Mouse (Mus musculus) activated CD4-positive, CD25-positive, alpha-beta regulatory T cell, adult 4 months (primary cell): ENCODE data around the gene Gm48552. TPM values are rescaled to one million over a fixed set of nuclear protein-coding genes. Genes with fewer than 3 reads are reported as not detected.
A peak's percentile ranks its signal among the peaks of the same experiment; 100 is the strongest.

ENCODE experiments used
- ATAC-seq: one replicate; pipeline ENCODE4 v1.8.0; 2017
- polyA plus RNA-seq, 2 experiments: library from polyadenylated mRNA; unstranded; fragments of 100-300 nt; shearing (Covaris generic); gene quantifications; one replicate each; pipeline ENCODE4 v1.2.1; 2017

The Gm48552 gene
- polyA plus RNA-seq, 2 experiments from 2014 or later = 1.4 TPM; not detected in 1

DNA sequence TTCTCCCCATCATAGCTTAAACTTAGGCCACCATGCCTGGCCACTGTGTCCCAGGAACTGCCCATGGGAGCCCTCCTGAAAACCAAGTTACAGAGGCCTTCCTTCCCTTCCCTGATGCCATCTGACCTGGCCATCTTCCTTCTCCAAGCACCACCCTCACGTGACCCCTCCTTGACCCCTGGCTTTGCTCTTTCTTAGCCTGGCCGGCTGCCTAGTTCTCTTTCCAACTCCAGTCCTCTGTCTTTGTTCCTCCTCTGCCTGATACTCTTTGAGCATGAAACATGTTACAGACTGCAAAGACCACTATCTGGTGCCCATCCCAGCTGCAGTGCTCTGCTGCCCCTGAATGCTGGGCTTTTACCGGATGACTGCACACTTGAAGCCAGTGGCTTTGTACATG, 568 bp downstream of the Gm48552 start:
- no peak for ATAC-seq

DNA sequence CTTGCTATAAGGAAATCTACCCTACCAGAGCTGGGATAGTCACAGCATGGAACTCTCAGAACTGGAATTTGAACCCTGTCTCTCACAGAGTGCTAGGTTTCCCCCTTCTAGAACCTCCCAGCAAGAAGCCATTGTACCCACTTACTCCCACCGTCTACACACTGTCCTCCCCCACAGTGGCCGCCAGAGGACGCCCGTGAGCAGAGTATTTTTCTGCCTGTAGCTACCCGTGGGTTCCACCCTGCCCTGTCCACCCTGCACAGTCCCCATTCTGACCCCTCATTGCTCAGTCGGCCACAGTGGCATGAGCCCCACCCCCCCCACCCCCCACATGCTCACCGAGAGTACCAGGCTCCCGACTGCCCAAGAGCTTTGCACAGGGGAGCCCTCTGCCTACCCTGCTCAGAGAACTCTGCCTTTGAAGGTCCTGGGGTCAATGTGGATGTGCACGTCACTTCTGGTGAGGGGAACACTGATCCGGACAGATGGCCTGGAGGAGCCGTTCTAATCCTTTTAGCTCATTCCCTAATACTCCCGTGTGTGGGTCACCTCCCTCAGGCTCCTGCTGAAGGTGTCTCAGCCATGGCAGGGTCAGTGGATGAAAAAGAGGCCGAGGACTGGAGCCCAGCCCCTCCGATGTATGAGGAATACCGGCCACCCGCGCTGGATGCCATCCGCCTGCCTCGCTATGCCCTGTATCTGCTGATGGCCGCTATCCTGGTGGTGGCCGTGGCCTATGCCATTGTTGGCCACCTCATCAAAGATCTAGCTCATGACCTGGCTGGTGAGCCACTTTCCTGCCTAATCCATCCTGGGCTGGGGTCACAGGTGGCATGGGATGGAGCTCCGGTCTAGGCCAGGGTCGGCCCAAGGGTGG, 1.2 kb downstream of the Gm48552 start:
- ATAC-seq = peak; percentile 63

DNA sequence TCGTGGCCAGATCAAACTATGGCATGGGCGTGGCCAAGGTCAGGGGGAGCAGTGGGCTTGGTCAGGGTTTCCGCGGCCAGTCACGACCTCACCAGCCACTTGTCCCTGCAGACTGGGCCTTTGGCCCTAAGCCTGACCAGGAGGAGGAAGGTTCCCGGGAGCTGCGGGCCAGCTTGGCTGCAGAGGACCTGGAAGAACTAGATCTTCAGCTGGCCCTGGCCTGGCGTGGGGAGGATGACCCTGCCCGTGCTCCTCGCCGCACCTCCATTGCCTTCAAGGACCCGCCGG, 1.8 kb downstream of the Gm48552 start:
- no peak for ATAC-seq

DNA sequence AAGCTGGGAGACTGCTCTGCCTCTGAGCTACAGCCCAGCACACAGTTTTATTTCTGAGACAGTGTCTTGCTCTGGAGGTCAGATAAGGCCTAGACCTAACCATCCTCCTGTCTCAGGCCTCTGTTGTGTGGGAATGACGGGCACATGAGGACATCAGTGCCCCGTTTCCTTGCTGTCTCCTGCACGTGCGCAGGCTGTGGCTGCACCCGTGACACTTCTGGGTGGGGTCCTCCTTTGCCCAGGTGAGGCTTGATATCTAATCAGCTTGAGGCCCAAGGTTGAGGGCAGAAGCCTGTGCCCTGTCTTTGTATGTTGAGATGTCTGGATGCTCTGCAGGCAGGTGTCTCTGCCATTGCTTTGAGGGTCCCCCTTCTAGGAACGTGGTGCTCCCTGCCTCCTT, 3.5 kb downstream of the Gm48552 start:
- ATAC-seq = no peak

DNA sequence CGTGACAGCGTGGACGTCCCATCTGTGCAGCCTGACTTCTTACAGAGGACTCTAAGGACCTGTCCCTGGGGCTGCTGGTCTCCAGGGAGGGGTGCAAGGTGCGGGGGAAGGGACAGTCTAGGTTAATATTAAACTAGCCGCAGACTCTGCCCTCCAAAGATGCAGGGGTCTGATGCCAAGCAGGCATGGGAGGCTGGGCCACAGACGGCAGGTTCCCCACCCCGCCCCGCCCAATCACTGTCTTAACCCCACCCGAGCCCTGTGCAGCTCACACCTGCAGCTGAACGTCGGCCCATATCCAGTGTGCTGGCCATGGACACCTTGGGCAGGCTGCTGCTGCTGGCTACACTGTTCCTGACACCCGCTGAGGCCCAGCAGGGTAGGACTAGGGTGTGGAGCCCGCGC, 4.0 kb downstream of the Gm48552 start, which contains the start of gene Smim24:
Smim24 (plus strand) TSS at position 271 of the 405 bp plus-strand sequence.
- ATAC-seq = no peak

DNA sequence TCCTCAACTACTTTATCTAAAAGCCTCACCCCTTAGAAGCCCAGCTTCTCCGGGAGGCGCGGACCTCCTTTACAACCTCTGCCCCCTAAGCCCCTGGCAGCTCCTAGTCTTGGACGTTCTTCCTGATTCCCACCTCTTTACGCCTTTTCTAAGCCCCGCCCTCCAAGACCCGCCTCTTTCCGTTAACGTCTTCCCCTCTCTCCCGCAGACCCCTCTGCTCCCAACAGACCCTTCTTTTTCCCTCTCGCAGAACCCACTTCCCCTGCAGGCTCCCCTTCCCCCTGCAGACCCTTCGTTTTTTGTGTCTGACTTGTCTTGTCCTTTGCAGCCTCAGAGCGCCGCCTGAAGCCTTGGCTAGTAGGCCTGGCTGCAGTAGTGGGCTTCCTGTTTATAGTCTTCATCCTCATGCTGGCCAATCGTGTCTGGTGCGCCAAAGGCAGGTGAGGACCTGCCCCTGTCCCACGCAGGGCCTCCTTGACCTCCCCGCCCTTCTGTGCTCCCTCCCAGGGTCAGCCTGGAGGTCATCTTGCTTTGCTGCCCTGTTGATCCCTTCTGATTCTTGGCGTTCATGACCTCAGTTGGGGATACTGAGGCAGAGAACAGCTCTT, 4.8 kb downstream of the Gm48552 start:
- no peak for ATAC-seq

DNA sequence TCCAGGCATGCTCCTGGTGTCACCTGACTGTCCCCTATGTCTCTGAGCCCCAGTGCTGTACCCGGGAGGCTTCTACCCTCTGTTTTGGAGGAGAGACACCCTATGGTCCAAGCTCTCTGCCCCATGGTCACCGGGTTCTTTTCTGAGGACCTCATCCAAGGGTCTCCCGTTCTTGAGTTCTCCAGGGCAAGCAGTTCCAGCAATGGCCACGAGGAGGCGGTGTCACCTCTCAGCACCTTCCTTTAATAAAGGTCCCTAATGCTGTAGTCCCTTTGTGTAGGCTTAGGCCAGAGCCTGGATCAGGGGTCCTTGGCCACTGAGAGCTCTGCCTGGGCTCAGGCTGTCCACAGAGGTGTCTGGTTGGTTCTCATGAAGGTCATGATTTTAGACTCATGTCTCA, 6.3 kb downstream of the Gm48552 start:
- ATAC-seq = peak; percentile 43

DNA sequence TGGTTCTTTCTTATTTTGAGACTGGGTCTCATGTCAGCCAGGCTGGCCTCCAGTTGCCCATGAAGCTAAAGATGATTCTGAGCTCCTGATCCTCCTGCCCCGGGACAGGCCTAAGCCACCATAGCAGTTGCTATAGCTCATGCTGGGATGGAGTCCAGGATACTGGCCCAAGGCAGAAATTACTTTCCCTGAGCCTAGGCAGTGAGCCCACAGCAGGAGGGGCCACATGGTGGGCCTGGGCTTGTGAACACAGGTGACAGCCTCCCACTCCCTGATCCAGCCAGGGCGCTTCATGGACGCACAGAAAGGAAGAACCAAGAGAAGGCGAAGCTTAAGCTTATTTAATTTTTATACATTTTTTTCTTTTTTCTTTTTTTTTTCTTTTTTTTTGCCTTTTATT, 7.1 kb downstream of the Gm48552 start:
- ATAC-seq = no peak

DNA sequence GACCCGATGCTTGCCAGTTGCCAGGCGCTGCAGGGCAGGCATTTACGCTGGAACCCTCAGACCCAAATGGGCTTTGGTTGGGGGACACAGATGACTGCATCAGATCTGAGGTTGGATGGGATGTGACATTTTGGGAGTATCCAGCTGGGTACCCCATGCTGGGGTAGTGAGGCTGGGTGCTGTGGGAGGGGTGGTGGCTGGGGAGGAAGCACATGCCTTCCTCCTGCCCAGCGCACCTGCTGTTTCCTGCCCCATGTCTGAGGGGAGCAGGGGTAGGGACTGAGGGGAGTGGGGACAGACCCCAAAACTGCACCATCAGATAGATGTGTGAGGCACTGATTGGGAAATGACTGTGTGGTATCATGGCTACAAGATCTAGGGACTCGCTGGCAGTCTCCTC, 7.9 kb downstream of the Gm48552 start:
- no peak for ATAC-seq

DNA sequence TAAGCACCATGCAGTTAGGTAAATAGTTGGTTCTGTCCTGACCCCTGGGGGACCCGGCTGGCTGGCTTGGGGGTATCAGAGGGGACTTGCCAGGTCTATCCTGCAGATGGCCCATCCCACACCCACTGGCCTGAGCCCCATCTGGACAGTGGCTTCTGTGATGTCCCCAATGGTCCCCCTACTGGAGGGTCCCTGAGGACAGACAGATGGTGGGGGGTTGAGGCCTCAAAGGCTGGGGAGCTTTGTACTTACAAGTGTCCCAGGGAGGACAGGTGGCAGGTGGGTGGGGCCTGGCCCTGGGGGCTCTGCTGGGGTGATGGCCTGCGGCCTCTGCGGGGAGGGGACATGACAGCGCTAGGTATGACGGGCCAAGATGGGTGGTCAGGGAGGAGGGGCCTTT, 10.5 kb downstream of the Gm48552 start:
- ATAC-seq = no peak

DNA sequence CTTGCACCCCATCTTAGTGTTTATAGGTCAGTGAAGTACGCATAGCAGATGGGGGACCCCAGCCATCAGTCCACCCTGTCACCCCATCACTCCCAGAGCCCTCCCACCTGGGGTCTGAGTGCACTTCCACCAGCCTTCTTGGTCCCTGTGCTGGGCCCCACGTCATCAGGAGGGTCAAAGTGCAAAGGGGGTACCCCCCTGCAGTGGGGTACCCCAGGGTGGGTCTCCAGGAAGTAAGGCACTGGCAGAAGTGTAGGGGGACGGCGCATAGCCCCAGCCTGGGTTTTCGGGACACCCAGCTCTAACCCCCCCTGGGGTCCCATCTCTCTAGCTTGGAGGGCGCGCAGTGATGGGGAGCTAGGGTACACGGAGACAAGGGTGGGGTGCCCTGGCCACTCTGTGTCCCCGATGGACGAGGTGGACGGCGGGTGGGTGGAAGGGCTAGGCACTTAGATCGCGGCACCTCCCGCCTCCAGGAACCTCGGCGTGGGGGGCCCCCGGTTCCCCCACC, 11.0 kb downstream of the Gm48552 start:
- ATAC-seq = no peak

DNA sequence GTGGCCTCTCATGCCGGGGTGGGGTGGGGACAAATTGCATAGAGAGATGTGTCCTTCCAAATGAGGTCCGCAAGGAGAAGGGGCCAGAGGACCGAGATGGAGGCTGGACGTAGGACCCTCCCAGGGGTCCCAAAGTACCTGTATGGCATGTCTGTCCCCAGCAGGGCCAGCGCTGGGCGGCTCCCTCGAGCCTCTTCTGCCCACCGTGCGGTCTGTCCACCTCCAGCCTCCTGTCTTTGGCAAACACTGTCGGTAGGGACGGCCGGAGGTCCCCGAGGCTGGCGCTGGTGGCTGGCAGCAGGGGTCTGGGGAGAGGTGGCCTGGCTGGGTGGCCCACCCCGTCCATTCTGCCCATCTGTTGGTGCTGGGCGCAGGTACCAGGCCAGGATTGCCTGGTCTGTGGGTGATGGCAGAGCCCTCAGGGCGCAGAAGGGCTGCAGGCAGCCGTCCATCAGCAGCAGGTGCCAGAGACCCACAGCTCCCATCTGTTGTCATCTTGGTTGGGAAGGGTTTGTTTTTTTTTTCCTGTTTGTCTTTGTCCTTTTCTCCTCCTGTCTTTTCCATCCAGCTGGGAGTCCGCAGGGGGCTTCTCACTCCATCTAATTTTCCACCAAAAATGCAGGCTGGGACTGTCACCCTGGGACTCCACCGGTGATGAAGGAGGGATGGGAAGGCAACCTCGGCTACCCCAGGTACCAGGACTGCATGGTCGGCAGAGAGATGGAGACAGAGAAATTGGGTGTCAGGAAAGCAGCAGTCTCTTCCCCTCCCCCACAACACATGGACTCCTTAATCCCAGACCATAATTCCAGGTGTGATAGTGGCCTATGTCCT, 11.8 kb downstream of the Gm48552 start:
- no peak for ATAC-seq

DNA sequence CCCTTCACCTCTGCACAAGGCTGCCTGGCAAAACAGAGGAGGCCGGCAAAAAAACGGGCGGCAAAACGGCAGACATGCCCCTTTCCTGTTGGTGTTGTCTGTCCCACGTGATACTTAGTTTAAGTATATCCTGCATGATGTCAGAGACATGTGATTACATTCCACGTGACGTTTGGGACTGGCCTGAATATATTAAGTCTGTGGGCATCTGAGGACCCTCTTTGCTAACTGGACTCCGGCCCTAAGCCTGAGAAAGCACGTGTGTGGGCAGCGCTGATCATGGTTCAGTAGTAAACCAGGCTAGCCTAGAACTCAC, 12.4 kb downstream of the Gm48552 start:
- ATAC-seq = no peak

DNA sequence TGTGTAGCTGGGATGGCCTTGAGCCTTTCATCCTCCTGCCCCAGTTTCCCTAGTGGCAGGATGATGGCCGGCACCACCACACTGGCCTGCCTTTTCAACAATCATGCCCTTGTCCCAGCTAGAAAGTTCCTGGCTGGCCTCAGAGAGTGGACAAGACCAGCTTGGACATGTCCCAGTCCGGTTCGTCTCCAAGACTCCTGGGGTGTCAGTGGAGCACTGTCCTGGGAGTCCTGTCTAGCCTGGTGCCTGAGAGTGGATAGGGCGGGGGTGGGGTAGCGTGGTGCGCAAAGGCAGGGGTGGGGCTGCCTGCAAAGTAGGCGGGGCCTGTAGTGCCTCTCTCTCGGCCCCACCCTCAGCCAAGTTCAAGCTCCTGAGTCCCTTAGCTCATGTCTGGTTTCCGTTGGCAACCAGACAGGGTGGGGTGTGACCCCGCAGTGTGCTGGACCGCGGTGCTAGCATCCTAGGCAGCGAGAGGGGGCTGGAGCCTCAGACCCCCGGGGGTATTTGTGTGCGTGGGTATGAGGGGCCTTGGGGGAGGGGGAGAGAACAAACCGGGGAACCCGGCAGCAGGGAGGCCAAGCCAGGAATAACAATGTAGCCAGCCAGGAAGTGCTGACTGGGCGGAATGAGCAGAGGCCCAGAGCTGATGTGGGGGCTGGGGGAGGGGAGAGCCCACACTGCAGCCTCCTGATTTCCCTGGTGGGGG, 12.9 kb downstream of the Gm48552 start:
- ATAC-seq = peak; percentile 45

DNA sequence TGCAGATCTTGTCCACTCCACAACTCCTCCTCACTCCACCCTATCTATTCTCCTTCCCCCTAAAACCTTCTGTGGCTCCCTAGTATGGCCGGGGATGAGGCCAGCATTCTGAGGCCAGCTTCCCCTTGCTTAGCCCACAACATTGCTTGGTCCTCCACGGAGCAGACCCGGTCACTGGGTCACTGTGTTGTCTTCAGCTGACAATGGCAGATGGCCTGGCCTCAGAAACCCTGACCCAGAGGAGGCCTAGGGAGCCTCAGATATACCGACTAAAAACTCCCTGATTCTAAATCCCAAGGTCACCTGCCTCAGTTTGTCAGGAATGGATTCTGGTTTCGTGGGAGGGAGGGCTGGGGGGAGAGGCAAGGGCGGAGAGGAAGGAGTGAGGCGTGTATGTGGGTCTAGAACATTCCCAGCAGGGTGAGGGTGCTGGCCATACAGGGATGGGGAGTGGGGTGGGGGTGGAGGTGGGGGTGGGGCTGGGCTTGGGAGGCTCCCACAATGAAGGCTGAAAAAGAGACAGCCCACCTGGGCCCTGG, 13.5 kb downstream of the Gm48552 start:
- no peak for ATAC-seq

DNA sequence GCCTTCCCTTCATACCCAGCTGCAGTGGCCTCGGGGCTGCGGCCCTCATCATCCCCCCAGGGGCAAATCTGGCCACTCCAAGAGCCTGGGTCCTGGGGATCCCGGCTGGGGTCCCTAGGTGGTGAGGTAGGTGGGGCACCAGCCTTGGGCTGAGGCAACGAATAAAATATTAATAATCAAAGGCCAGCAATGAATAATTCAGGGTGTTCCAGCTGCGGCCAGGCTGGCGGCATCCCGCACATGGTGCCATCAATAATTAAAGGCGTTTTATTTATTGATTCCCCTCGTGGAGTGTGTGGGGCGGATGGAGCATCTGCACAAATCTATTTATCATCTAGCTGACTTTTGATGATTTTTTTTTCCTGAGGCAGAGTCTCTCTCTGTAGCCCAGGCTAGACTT, 14.7 kb downstream of the Gm48552 start:
- no peak for ATAC-seq

DNA sequence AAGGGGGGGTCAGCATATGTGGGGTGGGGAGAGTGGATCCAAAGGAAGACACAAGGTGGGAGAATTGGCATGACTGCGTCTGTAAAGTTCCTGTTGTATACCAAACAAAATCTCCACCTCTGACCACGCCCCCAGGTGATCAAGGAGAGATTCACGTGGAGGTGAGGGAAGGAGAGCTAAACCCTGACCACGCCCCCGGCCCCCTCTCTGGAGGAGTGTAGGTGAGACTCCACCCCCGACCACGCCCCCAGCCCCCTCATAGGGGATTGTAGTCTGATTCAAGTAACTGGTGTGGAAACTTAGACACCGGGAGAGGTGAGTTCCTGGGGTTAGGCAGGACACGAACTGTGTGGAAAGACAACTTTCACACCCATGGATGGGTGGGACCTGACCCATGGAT, 15.3 kb downstream of the Gm48552 start:
- ATAC-seq = no peak

DNA sequence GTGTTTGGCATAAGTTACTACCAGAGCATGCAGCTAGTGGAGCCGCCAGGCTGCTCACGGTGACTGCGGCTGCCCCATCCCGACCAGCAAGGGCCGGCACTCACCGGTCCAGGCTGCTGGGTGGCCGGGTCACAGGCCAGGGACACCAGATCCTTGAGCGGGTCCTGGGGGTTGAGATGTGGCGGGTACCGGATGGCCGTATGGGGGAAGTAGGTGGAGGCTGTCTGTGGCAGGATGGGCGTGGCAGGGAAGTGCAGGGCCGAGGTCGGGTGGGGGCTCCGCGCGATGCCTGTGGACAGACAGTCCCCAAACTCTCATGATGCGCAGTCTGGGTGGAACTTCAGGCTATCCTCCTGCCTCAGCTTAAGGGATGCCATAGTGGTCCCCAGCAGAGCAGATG, 15.9 kb downstream of the Gm48552 start:
- peak; percentile 25 for ATAC-seq

DNA sequence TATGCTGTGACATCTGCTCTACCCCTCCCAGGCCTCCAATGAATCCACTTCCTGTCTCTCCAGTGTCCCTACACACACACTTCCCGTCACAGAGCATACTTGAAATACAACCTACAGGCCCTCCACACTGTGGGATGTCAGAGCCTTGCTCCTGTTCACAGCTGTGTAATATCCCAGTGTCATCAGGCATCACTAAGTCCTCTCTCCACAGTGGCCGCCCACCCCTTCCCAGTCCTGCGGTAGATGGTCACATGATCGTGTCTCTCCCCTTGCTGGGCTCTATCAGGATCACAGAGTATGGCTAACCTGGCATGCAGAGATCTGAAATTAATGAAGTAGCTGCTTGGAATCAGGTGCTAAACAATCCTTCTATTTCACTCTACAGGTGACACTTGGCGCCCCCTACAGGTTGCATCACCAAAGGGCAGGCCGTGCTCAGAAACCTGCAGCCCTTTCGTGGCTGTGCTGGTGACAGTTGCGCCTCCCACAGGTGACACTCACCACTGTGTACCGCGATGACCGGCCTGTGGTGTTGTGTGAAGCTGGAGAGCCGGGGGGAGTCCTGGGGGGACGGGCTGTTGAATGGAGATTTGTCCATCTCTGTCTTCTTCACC, 16.9 kb downstream of the Gm48552 start:
- ATAC-seq = peak; percentile 13

DNA sequence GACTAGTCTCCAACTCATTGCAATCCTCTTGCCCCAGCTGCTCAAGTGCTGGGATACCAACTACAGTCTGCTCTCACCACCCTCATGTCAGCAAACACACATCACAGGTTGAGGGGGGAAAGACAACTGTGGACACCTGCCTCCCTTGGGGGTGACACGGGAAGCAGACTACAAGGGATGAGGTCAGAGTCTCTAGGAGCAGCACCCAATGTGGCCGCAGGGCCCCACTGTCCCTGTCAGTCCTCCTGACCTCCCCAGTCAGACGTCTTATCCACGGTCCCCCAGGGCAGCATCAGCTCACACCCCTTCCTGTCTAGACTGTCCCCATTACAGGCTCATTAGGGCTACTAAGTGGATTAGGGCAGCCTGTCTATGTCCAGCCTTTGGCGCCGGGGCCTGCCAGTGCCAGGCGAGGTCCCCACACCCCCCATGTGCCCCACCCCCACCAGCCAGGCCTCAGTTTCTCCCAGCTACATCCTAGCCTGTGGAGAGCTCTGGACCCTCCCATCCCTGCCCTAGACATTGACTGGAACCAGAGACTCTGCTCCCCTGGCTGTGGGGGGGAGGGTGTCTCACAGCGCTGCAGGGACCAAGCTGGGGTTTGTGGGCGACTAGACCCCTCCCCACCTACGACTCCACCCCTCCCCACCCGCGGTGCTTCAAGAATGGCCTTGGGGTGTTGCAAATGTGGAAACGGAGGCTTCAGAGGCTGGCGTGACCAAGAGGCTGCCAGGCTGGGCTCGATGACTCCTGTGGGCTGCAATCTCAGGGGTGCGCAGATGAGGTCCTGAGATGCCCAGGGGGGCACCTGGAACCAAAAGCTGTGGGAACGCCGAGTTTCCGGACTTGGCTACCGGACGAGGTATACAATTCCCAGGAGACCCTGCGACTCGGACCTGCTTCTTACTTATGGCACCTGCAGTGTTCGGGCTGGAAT, 18.0 kb downstream of the Gm48552 start:
- ATAC-seq = no peak
